Mouse (Mus musculus) embryonic facial prominence, embryonic 12.5 days (tissue): ENCODE measurements around the gene Dusp22. TPM values are rescaled to one million over a fixed set of nuclear protein-coding genes. Genes with fewer than 3 reads are reported as not detected.

Experiments used
- ATAC-seq: fragments of 200-750 bp; cut with Nextera tagmentation; 2 replicates; pipeline ENCODE4 v1.8.0; 2017; ENCODE audit not compliant: insufficient number of reproducible peaks, insufficient read depth, low FRiP score, low TSS enrichment
- H3K27ac ChIP-seq: fragments of 300-500 bp; sonication (generic); 2 replicates; pipeline ENCODE4 v1.5.1; 2016; ENCODE audit warnings: mild to moderate bottlenecking
- H3K27me3 ChIP-seq: fragments of 300-500 bp; sonication (generic); 2 replicates; pipeline ENCODE4 v1.6.1; 2016; ENCODE audit warnings: mild to moderate bottlenecking, moderate library complexity
- H3K36me3 ChIP-seq: fragments of 300-500 bp; sonication (generic); 2 replicates; pipeline ENCODE4 v1.6.1; 2016; ENCODE audit warnings: mild to moderate bottlenecking
- H3K4me1 ChIP-seq: fragments of 300-500 bp; sonication (generic); 2 replicates; pipeline ENCODE4 v1.6.1; 2016
- H3K4me2 ChIP-seq: fragments of 300-500 bp; sonication (generic); replicated peaks from 2 replicates; pipeline ENCODE4 v1.6.1; 2016; ENCODE audit warnings: mild to moderate bottlenecking, moderate library complexity
- H3K4me3 ChIP-seq: fragments of 300-500 bp; sonication (generic); 2 replicates; pipeline ENCODE4 v1.5.1; 2016; ENCODE audit warnings: mild to moderate bottlenecking
- H3K9ac ChIP-seq: fragments of 300-500 bp; sonication (generic); 2 replicates; pipeline ENCODE4 v1.6.1; 2016; ENCODE audit warnings: mild to moderate bottlenecking, moderate library complexity
- H3K9me3 ChIP-seq: fragments of 300-500 bp; sonication (generic); 2 replicates; pipeline ENCODE4 v1.6.1; 2016; ENCODE audit warnings: mild to moderate bottlenecking, moderate library complexity
- WGBS: fragments of 180-500 bp; shearing (Covaris S2); methylation state at CpG from one replicate; pipeline ENCODE4 v1.1.7; 2016; 5-methylcytosine and 5-hydroxymethylcytosine counted together
- polyA plus RNA-seq: library from polyadenylated mRNA; unstranded; fragments of >200 nt; fragmentation: Nextera tagmentation; extraction: Ambion mirVana; gene quantifications from 2 replicates; pipeline ENCODE4 v1.2.1, GENCODE M21; 2016

Dusp22 gene
- polyA plus RNA-seq, 1 experiment from 2014 or later = 26.1 TPM

GRCm38 (mm10) chr13:30754066-30754465 lies 94.3 kb downstream of the Dusp22 start:
- H3K4me3 ChIP-seq = no peak overlapping the region
- no peaks in the 10 kb centered on the region for H3K9me3 ChIP-seq
- H3K27ac ChIP-seq = no peak overlapping the region
- no peak overlapping the region for H3K9ac ChIP-seq
- no peak overlapping the region for H3K4me2 ChIP-seq
- H3K27me3 ChIP-seq = peaks cover 38% of the 10 kb centered on the region
- H3K36me3 ChIP-seq = no peaks in the 10 kb centered on the region
- ATAC-seq = no peak
- peaks cover 18% of the 10 kb centered on the region for H3K4me1 ChIP-seq
- 84% methylated on average over 4 of the region's 4 CpGs for WGBS

- whole genome bisulfite sequencing = 83% methylated on average over 10 of the region's 10 CpGs
- peaks cover 29% of the 10 kb centered on the region for H3K27me3 ChIP-seq
- H3K9ac ChIP-seq = no peak overlapping the region
- ATAC-seq = no peak
- H3K36me3 ChIP-seq = no peaks in the 10 kb centered on the region
- H3K4me1 ChIP-seq = peaks cover 9% of the 10 kb centered on the region
- no peaks in the 10 kb centered on the region for H3K9me3 ChIP-seq
- H3K4me2 ChIP-seq = no peak overlapping the region
- no peak overlapping the region for H3K4me3 ChIP-seq
- H3K27ac ChIP-seq = no peak overlapping the region
These were observed 95.2 kb downstream of the Dusp22 start for GRCm38 (mm10) chr13:30754825-30755476.

GRCm38 (mm10) chr13:30755577-30755976 lies 95.8 kb downstream of the Dusp22 start:
- no peaks in the 10 kb centered on the region for H3K36me3 ChIP-seq
- no peak for ATAC-seq
- no peak overlapping the region for H3K9ac ChIP-seq
- 66% methylated on average over 3 of the region's 3 CpGs for WGBS
- H3K4me3 ChIP-seq = no peak overlapping the region
- H3K27ac ChIP-seq = no peak overlapping the region
- H3K27me3 ChIP-seq = peaks cover 24% of the 10 kb centered on the region
- peaks cover 3% of the 10 kb centered on the region for H3K4me1 ChIP-seq
- H3K4me2 ChIP-seq = no peak overlapping the region
- H3K9me3 ChIP-seq = no peaks in the 10 kb centered on the region

GRCm38 (mm10) chr13:30755998-30756639 lies 96.3 kb downstream of the Dusp22 start:
- Histone ChIP-seq H3K36me3 (no peaks in the 10 kb centered on the region), H3K9ac (no peak overlapping the region), H3K4me3 (no peak overlapping the region), H3K4me1 (no peaks in the 10 kb centered on the region), H3K27me3 (peaks cover 18% of the 10 kb centered on the region), H3K27ac (no peak overlapping the region), H3K4me2 (no peak overlapping the region), H3K9me3 (no peaks in the 10 kb centered on the region)
- WGBS = 82% methylated on average over 9 of the region's 9 CpGs
- no peak for ATAC-seq

GRCm38 (mm10) chr13:30757264-30757900 lies 97.6 kb downstream of the Dusp22 start:
- no peak for ATAC-seq
- 84% methylated on average over 14 of the region's 14 CpGs for WGBS
- no peak overlapping the region for H3K4me2 ChIP-seq
- no peak overlapping the region for H3K4me3 ChIP-seq
- peaks cover 6% of the 10 kb centered on the region for H3K27me3 ChIP-seq
- H3K9me3 ChIP-seq = no peaks in the 10 kb centered on the region
- no peaks in the 10 kb centered on the region for H3K36me3 ChIP-seq
- no peak overlapping the region for H3K9ac ChIP-seq
- H3K27ac ChIP-seq = no peak overlapping the region
- no peaks in the 10 kb centered on the region for H3K4me1 ChIP-seq

GRCm38 (mm10) chr13:30758789-30759381 lies 99.1 kb downstream of the Dusp22 start:
- no peaks in the 10 kb centered on the region for H3K36me3 ChIP-seq
- ATAC-seq = no peak
- H3K4me2 ChIP-seq = no peak overlapping the region
- no peaks in the 10 kb centered on the region for H3K9me3 ChIP-seq
- H3K4me3 ChIP-seq = no peak overlapping the region
- no peaks in the 10 kb centered on the region for H3K27me3 ChIP-seq
- WGBS = 82% methylated on average over 11 of the region's 11 CpGs
- H3K9ac ChIP-seq = no peak overlapping the region
- H3K27ac ChIP-seq = no peak overlapping the region
- no peaks in the 10 kb centered on the region for H3K4me1 ChIP-seq

- Histone ChIP-seq H3K4me3 (no peak overlapping the region), H3K4me2 (no peak overlapping the region), H3K9ac (no peak overlapping the region), H3K27me3 (no peaks in the 10 kb centered on the region), H3K9me3 (no peaks in the 10 kb centered on the region), H3K36me3 (no peaks in the 10 kb centered on the region), H3K4me1 (no peaks in the 10 kb centered on the region), H3K27ac (no peak overlapping the region)
- WGBS = 73% methylated on average over 3 of the region's 3 CpGs
- no peak for ATAC-seq
These were observed 100.7 kb downstream of the Dusp22 start for GRCm38 (mm10) chr13:30760374-30761090.

Other genes starting within 250 kb of the Dusp22 start
- 182 and 196 TPM in 2 replicates for gene Uqcrfs1, start 114.6 kb upstream of the Dusp22 start, polyA plus RNA-seq
- 0.04 and 0.05 TPM in 2 replicates for gene Irf4, start 89.2 kb downstream of the Dusp22 start, polyA plus RNA-seq